Mouse (Mus musculus) intestine, embryonic 14.5 days (tissue): ENCODE results near the gene Nrn1l. TPM values are rescaled to one million over a fixed set of nuclear protein-coding genes. Genes with fewer than 3 reads are reported as not detected.

ENCODE experiments used
- polyA plus RNA-seq: library from polyadenylated mRNA; unstranded; fragments of >200 nt; fragmentation: Nextera tagmentation; extraction: Ambion mirVana; gene quantifications from 2 replicates; pipeline ENCODE4 v1.2.1, GENCODE M21; 2014

Nrn1l gene
- polyA plus RNA-seq, 1 experiment from 2014 or later: 0.32 TPM

Other genes starting within 250 kb of the Nrn1l start
- gene Carmil2, start 207.3 kb upstream of the Nrn1l start, polyA plus RNA-seq: 1.0 and 1.1 TPM in 2 replicates
- 56.9 and 61.8 TPM in 2 replicates for gene Acd, start 192.5 kb upstream of the Nrn1l start, polyA plus RNA-seq
- 16.0 and 17.5 TPM in 2 replicates for gene Pard6a, start 192.4 kb upstream of the Nrn1l start, polyA plus RNA-seq
- not detected in 2 replicates for gene 4933405L10Rik, start 185.9 kb upstream of the Nrn1l start, polyA plus RNA-seq
- gene Enkd1, start 185.4 kb upstream of the Nrn1l start, polyA plus RNA-seq: 22.6 and 23.2 TPM in 2 replicates
- 11.3 and 11.8 TPM in 2 replicates for gene Gfod2, start 134.9 kb upstream of the Nrn1l start, polyA plus RNA-seq
- gene Ranbp10, start 66.2 kb upstream of the Nrn1l start, polyA plus RNA-seq: 11.6 and 11.7 TPM in 2 replicates
- gene Tsnaxip1, start 65.8 kb upstream of the Nrn1l start, polyA plus RNA-seq: 0.11 TPM in 1 of 2 replicates, not detected in the other
- 39.2 and 40.1 TPM in 2 replicates for gene Cenpt, start 40.3 kb upstream of the Nrn1l start, polyA plus RNA-seq
- 58.0 and 61.1 TPM in 2 replicates for gene Thap11, start 38.4 kb upstream of the Nrn1l start, polyA plus RNA-seq
- 302 and 316 TPM in 2 replicates for gene Nutf2, start 33.0 kb upstream of the Nrn1l start, polyA plus RNA-seq
- gene Edc4, start 12.7 kb upstream of the Nrn1l start, polyA plus RNA-seq: 37.0 and 40.7 TPM in 2 replicates
- 30.0 and 31.7 TPM in 2 replicates for gene Pskh1, start 6.9 kb downstream of the Nrn1l start, polyA plus RNA-seq
- gene Ctrl, start 40.3 kb downstream of the Nrn1l start, polyA plus RNA-seq: 1.0 and 1.4 TPM in 2 replicates
- 64.2 and 64.8 TPM in 2 replicates for gene Psmb10, start 44.9 kb downstream of the Nrn1l start, polyA plus RNA-seq
- gene Lcat, start 49.8 kb downstream of the Nrn1l start, polyA plus RNA-seq: 1.2 and 1.4 TPM in 2 replicates
- gene Slc12a4, start 72.5 kb downstream of the Nrn1l start, polyA plus RNA-seq: 27.8 and 28.6 TPM in 2 replicates
- not detected in 2 replicates for gene Dpep3, start 85.9 kb downstream of the Nrn1l start, polyA plus RNA-seq
- 18.3 and 18.7 TPM in 2 replicates for gene Dus2, start 97.8 kb downstream of the Nrn1l start, polyA plus RNA-seq
- not detected in 2 replicates for gene Dpep2nb, start 112.4 kb downstream of the Nrn1l start, polyA plus RNA-seq
- 16.9 and 17.9 TPM in 2 replicates for gene Ddx28, start 118.3 kb downstream of the Nrn1l start, polyA plus RNA-seq
- gene Nfatc3, start 165.3 kb downstream of the Nrn1l start, polyA plus RNA-seq: 6.9 and 7.6 TPM in 2 replicates
- gene Esrp2, start 243.4 kb downstream of the Nrn1l start, polyA plus RNA-seq: 22.4 and 25.4 TPM in 2 replicates